Mouse (Mus musculus) MEL (cell line): ENCODE data around the gene Samhd1. TPM values are rescaled to one million over a fixed set of nuclear protein-coding genes. Genes with fewer than 3 reads are reported as not detected.

Experiments
- DNase-seq: peaks from one replicate; pipeline ENCODE4 v3.0.0; 2011; ENCODE audit warnings: low read depth, low spot score
- H3K27ac ChIP-seq: 2 replicates; pipeline ENCODE4 v1.5.1; 2012; ENCODE audit warnings: low read depth, mild to moderate bottlenecking, control low read depth, low read length, moderate library complexity; ENCODE audit not compliant: control insufficient read depth
- H3K27me3 ChIP-seq, 2 experiments: fragments of 150-350 bp in 1 of 2; sonication (generic) in 1 of 2; 2 replicates each; pipeline ENCODE4 v1.6.1; 2012; ENCODE audit warnings: low read length in 2 of 2, mild to moderate bottlenecking in 2 of 2, improper control_type of control experiment in 1 of 2, moderate library complexity in 1 of 2; ENCODE audit not compliant: insufficient read depth in 2 of 2, control insufficient read depth in 1 of 2
- H3K36me3 ChIP-seq, 2 experiments: 2 replicates each; pipeline ENCODE4 v1.6.1; 2012 to 2014; ENCODE audit warnings: low read length in 2 of 2, improper control_type of control experiment in 1 of 2, inconsistent platforms in 1 of 2, mild to moderate bottlenecking in 1 of 2; ENCODE audit not compliant: insufficient read depth in 2 of 2, control insufficient read depth in 1 of 2
- H3K4me1 ChIP-seq, 2 experiments: fragments of 150-350 bp in 1 of 2; sonication (generic) in 1 of 2; 2 replicates each; pipeline ENCODE4 v1.6.1; 2012; ENCODE audit warnings: low read length in 2 of 2, improper control_type of control experiment in 1 of 2, mild to moderate bottlenecking in 1 of 2; ENCODE audit not compliant: insufficient read depth in 2 of 2, control insufficient read depth in 1 of 2
- H3K4me3 ChIP-seq, 2 experiments: fragments of 150-350 bp in 1 of 2; sonication (generic) in 1 of 2; 2 replicates each; pipeline ENCODE4 v1.5.1; 2012; ENCODE audit warnings: low read depth in 2 of 2, low read length in 2 of 2, mild to moderate bottlenecking in 2 of 2, moderate library complexity in 2 of 2, control low read depth in 1 of 2, improper control_type of control experiment in 1 of 2; ENCODE audit not compliant: control insufficient read depth in 1 of 2, insufficient read depth in 1 of 2
- H3K79me2 ChIP-seq: 2 replicates; pipeline ENCODE4 v1.6.1; 2012; ENCODE audit warnings: mild to moderate bottlenecking, low read length, moderate library complexity; ENCODE audit not compliant: control insufficient read depth, poor library complexity, insufficient read depth
- H3K9ac ChIP-seq: 2 replicates; pipeline ENCODE4 v1.6.1; 2012; ENCODE audit warnings: low read depth, mild to moderate bottlenecking, control low read depth, low read length, moderate library complexity; ENCODE audit not compliant: control insufficient read depth, poor library complexity, severe bottlenecking
- H3K9me3 ChIP-seq: fragments of 150-350 bp; sonication (generic); replicated peaks from 2 replicates; pipeline ENCODE4 v1.6.1; 2012; ENCODE audit warnings: mild to moderate bottlenecking, low read length, improper control_type of control experiment, moderate library complexity; ENCODE audit not compliant: insufficient read depth
- E2F4 ChIP-seq: IDR thresholded peaks from 2 replicates; pipeline ENCODE4 v1.6.1; 2011; ENCODE audit warnings: low read depth, low read length, improper control_type of control experiment, borderline replicate concordance
- GABPA ChIP-seq: IDR thresholded peaks from 2 replicates; pipeline ENCODE4 v1.6.1; 2012; ENCODE audit warnings: low read depth, mild to moderate bottlenecking, inconsistent platforms, low read length, improper control_type of control experiment, moderate library complexity
- GATA1 ChIP-seq: IDR thresholded peaks from 2 replicates; pipeline ENCODE4 v1.6.1; 2011; ENCODE audit warnings: low read depth, low read length, improper control_type of control experiment
- JUND ChIP-seq: IDR thresholded peaks from 2 replicates; pipeline ENCODE4 v1.6.1; 2011; ENCODE audit warnings: low read depth, mild to moderate bottlenecking, improper control_type of control experiment, low read length
- KAT2A ChIP-seq: conservative IDR thresholded peaks from 2 replicates; pipeline ENCODE4 v1.6.1; 2012; ENCODE audit warnings: low read depth, low read length, improper control_type of control experiment, inconsistent platforms
- MAZ ChIP-seq: IDR thresholded peaks from 2 replicates; pipeline ENCODE4 v1.6.1; 2012; ENCODE audit warnings: low read depth, mild to moderate bottlenecking, inconsistent platforms, low read length, improper control_type of control experiment
- MEF2A ChIP-seq: IDR thresholded peaks from 2 replicates; pipeline ENCODE4 v1.6.1; 2014; ENCODE audit warnings: low read depth, mild to moderate bottlenecking, inconsistent platforms, low read length, improper control_type of control experiment; ENCODE audit not compliant: poor library complexity, insufficient replicate concordance, severe bottlenecking; ENCODE audit errors: extremely low read depth
- MYB ChIP-seq: IDR thresholded peaks from 2 replicates; pipeline ENCODE4 v1.6.1; 2011; ENCODE audit warnings: mild to moderate bottlenecking, low read depth, low read length, improper control_type of control experiment
- MYC ChIP-seq: IDR thresholded peaks from 2 replicates; pipeline ENCODE4 v1.6.1; 2011; ENCODE audit warnings: low read depth, mild to moderate bottlenecking, low read length, improper control_type of control experiment, moderate library complexity
- NELFE ChIP-seq: IDR thresholded peaks from 2 replicates; pipeline ENCODE4 v1.6.1; 2011; ENCODE audit warnings: low read depth, low read length, improper control_type of control experiment
- NRF1 ChIP-seq: IDR thresholded peaks from 2 replicates; pipeline ENCODE4 v1.6.1; 2014; ENCODE audit warnings: low read depth, mild to moderate bottlenecking, inconsistent platforms, low read length, improper control_type of control experiment, moderate library complexity; ENCODE audit not compliant: poor library complexity, insufficient read depth, severe bottlenecking
- POLR2A ChIP-seq, 2 experiments: IDR thresholded peaks; 2 replicates each; pipeline ENCODE4 v1.6.1; 2011 to 2012; ENCODE audit warnings: low read length in 2 of 2, mild to moderate bottlenecking in 2 of 2, control low read depth in 1 of 2, improper control_type of control experiment in 1 of 2, low read depth in 1 of 2, moderate library complexity in 1 of 2; ENCODE audit not compliant: control insufficient read depth in 1 of 2, insufficient read depth in 1 of 2, poor library complexity in 1 of 2
- POLR2AphosphoS2 ChIP-seq: IDR thresholded peaks from 2 replicates; pipeline ENCODE4 v1.6.1; 2011; ENCODE audit warnings: low read length, improper control_type of control experiment
- SIN3A ChIP-seq: IDR thresholded peaks from 2 replicates; pipeline ENCODE4 v1.6.1; 2012; ENCODE audit warnings: low read length, improper control_type of control experiment, inconsistent platforms
- SMC3 ChIP-seq: IDR thresholded peaks from 2 replicates; pipeline ENCODE4 v1.6.1; 2011; ENCODE audit warnings: low read depth, low read length, improper control_type of control experiment
- TAL1 ChIP-seq: IDR thresholded peaks from 2 replicates; pipeline ENCODE4 v1.6.1; 2012; ENCODE audit warnings: mild to moderate bottlenecking, inconsistent platforms, low read length, moderate library complexity, mixed read lengths
- TCF12 ChIP-seq: IDR thresholded peaks from 2 replicates; pipeline ENCODE4 v1.6.1; 2014; ENCODE audit warnings: low read depth, mild to moderate bottlenecking, inconsistent platforms, low read length, improper control_type of control experiment, moderate library complexity
- UBTF ChIP-seq: IDR thresholded peaks from 2 replicates; pipeline ENCODE4 v1.6.1; 2012; ENCODE audit warnings: low read depth, mild to moderate bottlenecking, inconsistent platforms, low read length, improper control_type of control experiment, moderate library complexity, borderline replicate concordance; ENCODE audit not compliant: insufficient read depth
- ZMIZ1 ChIP-seq: IDR thresholded peaks from 2 replicates; pipeline ENCODE4 v1.6.1; 2012; ENCODE audit warnings: low read depth, mild to moderate bottlenecking, inconsistent platforms, low read length, improper control_type of control experiment, moderate library complexity
- polyA plus RNA-seq, 2 experiments: library from polyadenylated mRNA; stranded (reverse) in 1 of 2; unstranded in 1 of 2; fragments of >175 nt in 1 of 2; fragments of >200 nt in 1 of 2; gene quantifications; 2 replicates each; pipeline versions ENCODE4 v1.2.1 to v1.2.4; 2012; ENCODE audit warnings: low replicate concordance in 2 of 2, low read depth in 1 of 2; ENCODE audit not compliant: insufficient read length in 2 of 2, insufficient read depth in 1 of 2, missing spikeins in 1 of 2
- total RNA-seq: library from RNA; depleted of rRNA; stranded (reverse); fragments of 300-350 nt; gene quantifications from 2 replicates; pipeline ENCODE4 v1.2.3, GENCODE M21; 2012

Samhd1 gene
- total and polyA plus RNA-seq, 3 experiments, result 15.7 to 76.8 (median 50.5) TPM

DNA sequence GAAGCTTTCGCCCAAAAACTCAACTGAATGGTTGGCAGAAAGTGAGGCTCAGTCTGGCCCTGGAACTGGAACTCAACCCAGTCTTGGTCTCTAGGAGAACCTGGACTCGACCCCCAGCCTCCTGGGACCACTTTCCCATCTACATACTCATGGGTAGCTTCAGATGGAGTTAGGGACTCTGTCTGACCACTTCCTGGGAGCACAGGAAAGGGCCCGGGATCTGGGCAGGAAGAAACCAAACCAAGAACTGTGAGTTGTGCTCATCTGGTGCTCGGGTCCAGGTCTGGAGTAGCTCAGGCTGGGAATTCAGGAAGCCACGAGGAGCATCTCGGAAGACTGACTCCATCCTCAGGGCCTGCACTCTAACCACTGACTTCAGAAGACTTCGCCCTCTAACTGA lies 58.5 kb downstream of the Samhd1 start:
- H3K4me3 ChIP-seq, result no peak overlapping the region
- no peak overlapping the region for H3K9ac ChIP-seq
- no peak for DNase-seq
- H3K9me3 ChIP-seq, result no peaks in the 10 kb centered on the region
- H3K27ac ChIP-seq, result no peak overlapping the region
- no peaks in the 10 kb centered on the region for H3K4me1 ChIP-seq
- H3K27me3 ChIP-seq, result no peaks in the 10 kb centered on the region
- H3K79me2 ChIP-seq, result no peaks in the 10 kb centered on the region
- no peaks in the 10 kb centered on the region for H3K36me3 ChIP-seq
- TF ChIP-seq ZMIZ1, result no peak
- no peak for TF ChIP-seq MYC
- TF ChIP-seq JUND, result no peak
- no peak for TF ChIP-seq SMC3

DNA sequence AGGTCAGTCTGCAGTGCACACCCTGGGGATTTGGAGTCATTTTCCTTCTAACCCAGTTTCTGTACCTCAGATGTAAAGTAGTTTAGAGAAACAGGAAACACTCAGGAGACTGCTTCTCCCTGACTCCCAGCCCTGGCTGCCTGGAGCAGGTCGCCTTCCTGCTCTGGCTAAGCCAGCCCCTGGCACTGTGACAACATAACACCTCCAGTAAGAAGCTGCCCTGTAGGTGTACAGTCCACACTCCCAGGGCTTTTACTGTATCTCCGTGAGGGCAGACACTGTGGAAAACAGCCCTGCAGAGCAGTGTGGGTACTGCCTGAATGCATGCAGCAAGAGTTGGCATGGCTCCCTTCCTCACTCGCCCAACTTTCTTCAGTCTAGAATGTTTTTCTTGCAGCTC lies 59.4 kb downstream of the Samhd1 start:
- no peaks in the 10 kb centered on the region for H3K4me1 ChIP-seq
- H3K9ac ChIP-seq, result no peak overlapping the region
- TF ChIP-seq E2F4 (no peak), GATA1 (no peak), TAL1 (no peak), MAZ (no peak), JUND (no peak), MYB (no peak), GABPA (no peak), NELFE (no peak), KAT2A (no peak), SIN3A (no peak), POLR2AphosphoS2 (no peak), MEF2A (no peak), NRF1 (no peak), POLR2A (IDR thresholded peaks at IDR 0.05; ENCODE audit: control insufficient read depth in 1 of 2, insufficient read depth in 1 of 2, low read depth in 1 of 2, low read length in 2 of 2, poor library complexity in 1 of 2) (no peak), UBTF (no peak), TCF12 (no peak)
- H3K4me3 ChIP-seq, result no peak overlapping the region
- no peak overlapping the region for H3K27ac ChIP-seq
- DNase-seq, result no peak
- no peaks in the 10 kb centered on the region for H3K36me3 ChIP-seq
- no peaks in the 10 kb centered on the region for H3K79me2 ChIP-seq
- H3K27me3 ChIP-seq, result no peaks in the 10 kb centered on the region
- no peaks in the 10 kb centered on the region for H3K9me3 ChIP-seq
